Mouse (Mus musculus): ENCODE results near the gene Gse1.

GRCm38 (mm10) chr8:120250750-120251410 lies 22.6 kb downstream of the Gse1 start:
- no peak for TF ChIP-seq CTCF (IDR thresholded peaks at IDR 0.05; ENCODE audit: borderline replicate concordance, insufficient read depth, low read depth, low read length)
- TF ChIP-seq POLR2A (IDR thresholded peaks at IDR 0.05; ENCODE audit: borderline replicate concordance, insufficient read depth, low read length) = no peak

Measured in cerebellum, adult 2 months (tissue).